Mouse (Mus musculus): ENCODE data around the gene Enoph1. TPM values are rescaled to one million over a fixed set of nuclear protein-coding genes. Genes with fewer than 3 reads are reported as not detected.

The Enoph1 gene
- total and polyA plus RNA-seq, 2 experiments from 2014 or later = 50.0 to 55.0 TPM

DNA sequence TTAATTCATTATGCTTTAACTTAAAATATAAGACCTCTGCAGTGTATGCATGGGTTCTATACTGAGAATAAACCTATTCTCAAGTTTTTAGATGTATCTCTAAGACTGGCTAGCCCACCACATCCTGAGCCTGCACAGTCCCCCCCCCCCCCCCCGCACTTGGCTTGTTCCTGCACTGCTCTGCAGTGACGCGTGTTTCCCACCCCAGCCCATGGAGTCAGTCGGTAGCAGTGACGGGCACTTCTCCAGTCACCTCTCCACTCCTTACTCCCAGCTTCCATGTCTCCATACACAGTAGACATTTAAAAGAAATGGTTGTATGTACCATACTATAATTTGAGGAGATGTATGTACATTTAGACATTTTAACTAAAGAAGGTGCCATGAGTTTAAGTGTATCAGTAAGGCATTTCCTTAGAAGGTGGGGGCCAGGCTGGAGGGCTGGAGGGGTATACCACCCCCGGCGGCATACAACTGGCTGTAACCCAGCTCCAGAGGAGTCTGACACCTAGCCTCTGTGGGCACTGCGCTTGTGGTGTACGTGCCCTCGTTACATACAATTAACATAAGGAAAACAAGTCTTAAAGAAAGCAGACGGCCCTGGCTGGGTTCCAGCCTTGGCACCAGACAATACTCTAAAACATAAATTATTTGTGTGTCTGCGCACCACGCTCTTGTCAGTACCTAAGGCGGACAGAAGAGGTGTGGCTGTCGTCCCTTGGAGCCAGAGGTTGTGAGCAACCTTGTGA lies 17.9 kb downstream of the Enoph1 start:
- H3K9me3 ChIP-seq (ENCODE audit: low read length) = no peaks in the 10 kb centered on the region
- H3K4me3 ChIP-seq (ENCODE audit: low read depth, low read length) = no peak overlapping the region
- H3K27ac ChIP-seq (ENCODE audit: low read depth, low read length) = no peak overlapping the region
- H3K9ac ChIP-seq (replicated peaks; ENCODE audit: low read length, poor library complexity, severe bottlenecking) = no peak overlapping the region
- H3K27me3 ChIP-seq (ENCODE audit: insufficient read depth, low read length) = no peaks in the 10 kb centered on the region
- DNase-seq (ENCODE audit: low spot score) (no peak), ATAC-seq (ENCODE audit: low FRiP score) (no peak)
- WGBS = 62% methylated on average over 14 of the region's 15 CpGs
- no peak for TF ChIP-seq CTCF (IDR thresholded peaks at IDR 0.05)
- no peak overlapping the region for H3K4me2 ChIP-seq (ENCODE audit: low read depth, low read length, poor library complexity, severe bottlenecking)
- peaks cover 26% of the 10 kb centered on the region for H3K36me3 ChIP-seq (ENCODE audit: insufficient read depth, low read length)
- no peaks in the 10 kb centered on the region for H3K4me1 ChIP-seq (ENCODE audit: insufficient read depth, low read length)

DNA sequence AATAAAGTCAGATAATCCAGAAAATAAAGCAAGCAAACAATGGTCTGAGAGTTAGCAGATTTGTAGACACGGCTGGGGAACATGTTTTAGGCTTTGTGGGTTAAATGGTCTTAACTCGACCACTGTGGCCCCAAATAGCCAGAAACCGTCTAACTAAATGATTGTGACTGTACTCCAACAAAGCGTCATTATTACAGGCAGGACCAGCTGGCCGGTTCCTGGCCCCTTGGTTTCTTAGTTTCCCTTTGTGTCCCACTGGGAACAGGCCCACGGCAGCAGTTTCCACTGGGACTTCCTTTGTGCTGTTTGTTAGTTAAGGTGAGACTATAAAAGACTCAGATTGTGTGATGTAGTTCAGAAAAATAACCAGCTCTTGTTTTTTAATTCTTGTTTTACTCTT lies 18.9 kb downstream of the Enoph1 start:
- H3K27me3 ChIP-seq (ENCODE audit: insufficient read depth, low read length) = no peaks in the 10 kb centered on the region
- no peak for DNase-seq (ENCODE audit: low spot score)
- H3K9ac ChIP-seq (replicated peaks; ENCODE audit: low read length, poor library complexity, severe bottlenecking) = no peak overlapping the region
- ATAC-seq (ENCODE audit: low FRiP score) = no peak
- no peak overlapping the region for H3K4me3 ChIP-seq (ENCODE audit: low read depth, low read length)
- no peak overlapping the region for H3K4me2 ChIP-seq (ENCODE audit: low read depth, low read length, poor library complexity, severe bottlenecking)
- H3K36me3 ChIP-seq (ENCODE audit: insufficient read depth, low read length) = peaks cover 35% of the 10 kb centered on the region
- WGBS = 42% methylated on average over 6 of the region's 6 CpGs
- no peak overlapping the region for H3K27ac ChIP-seq (ENCODE audit: low read depth, low read length)
- TF ChIP-seq CTCF (IDR thresholded peaks at IDR 0.05) = no peak
- no peaks in the 10 kb centered on the region for H3K4me1 ChIP-seq (ENCODE audit: insufficient read depth, low read length)
- H3K9me3 ChIP-seq (ENCODE audit: low read length) = no peaks in the 10 kb centered on the region

DNA sequence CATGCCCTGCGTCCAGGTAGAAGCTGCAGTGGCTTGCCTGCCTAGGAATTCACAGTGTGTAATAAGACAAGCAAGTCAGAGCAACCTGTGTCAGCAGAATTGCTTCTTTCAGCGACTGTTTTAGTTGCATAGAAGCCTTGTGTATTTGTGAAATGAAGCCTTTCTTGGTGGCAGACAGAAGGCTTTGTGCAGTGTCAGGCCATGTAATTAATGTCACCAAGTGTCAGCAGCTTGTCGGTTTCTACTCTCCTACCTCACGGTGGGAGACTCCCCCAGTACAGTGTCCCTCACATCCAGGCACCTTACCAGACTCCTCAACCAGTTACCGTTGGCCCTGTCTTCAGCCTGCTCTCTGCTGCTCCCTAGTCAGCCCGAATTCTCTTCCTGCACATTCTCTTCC lies 19.5 kb downstream of the Enoph1 start:
- WGBS = 54% methylated on average over 6 of the region's 6 CpGs
- H3K4me1 ChIP-seq (ENCODE audit: insufficient read depth, low read length) = no peaks in the 10 kb centered on the region
- TF ChIP-seq CTCF (IDR thresholded peaks at IDR 0.05) = no peak
- H3K27me3 ChIP-seq (ENCODE audit: insufficient read depth, low read length) = no peaks in the 10 kb centered on the region
- peaks cover 41% of the 10 kb centered on the region for H3K36me3 ChIP-seq (ENCODE audit: insufficient read depth, low read length)
- no peak for DNase-seq (ENCODE audit: low spot score)
- H3K4me3 ChIP-seq (ENCODE audit: low read depth, low read length) = no peak overlapping the region
- no peaks in the 10 kb centered on the region for H3K9me3 ChIP-seq (ENCODE audit: low read length)
- H3K9ac ChIP-seq (replicated peaks; ENCODE audit: low read length, poor library complexity, severe bottlenecking) = no peak overlapping the region
- ATAC-seq (ENCODE audit: low FRiP score) = no peak
- no peak overlapping the region for H3K27ac ChIP-seq (ENCODE audit: low read depth, low read length)
- no peak overlapping the region for H3K4me2 ChIP-seq (ENCODE audit: low read depth, low read length, poor library complexity, severe bottlenecking)

DNA sequence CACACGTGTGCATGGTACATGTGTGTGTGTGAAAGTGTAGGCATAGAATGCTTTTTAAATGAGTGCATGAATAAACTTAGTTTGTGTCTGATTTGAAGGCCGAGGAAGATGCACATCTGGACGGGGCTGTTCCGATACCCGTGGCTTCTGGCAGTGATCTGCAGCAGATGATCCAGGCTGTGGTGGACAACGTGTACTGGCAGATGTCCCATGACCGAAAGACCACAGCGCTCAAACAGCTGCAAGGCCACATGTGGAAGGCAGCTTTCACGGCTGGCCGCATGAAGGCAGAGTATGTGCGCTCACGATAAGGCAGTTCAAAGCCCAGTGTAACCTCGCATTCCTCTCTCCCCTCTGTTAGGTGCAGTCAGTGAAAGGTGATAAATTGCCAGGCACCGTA lies 21.1 kb downstream of the Enoph1 start:
- peaks cover 48% of the 10 kb centered on the region for H3K36me3 ChIP-seq (ENCODE audit: insufficient read depth, low read length)
- ATAC-seq (ENCODE audit: low FRiP score) = no peak

DNA sequence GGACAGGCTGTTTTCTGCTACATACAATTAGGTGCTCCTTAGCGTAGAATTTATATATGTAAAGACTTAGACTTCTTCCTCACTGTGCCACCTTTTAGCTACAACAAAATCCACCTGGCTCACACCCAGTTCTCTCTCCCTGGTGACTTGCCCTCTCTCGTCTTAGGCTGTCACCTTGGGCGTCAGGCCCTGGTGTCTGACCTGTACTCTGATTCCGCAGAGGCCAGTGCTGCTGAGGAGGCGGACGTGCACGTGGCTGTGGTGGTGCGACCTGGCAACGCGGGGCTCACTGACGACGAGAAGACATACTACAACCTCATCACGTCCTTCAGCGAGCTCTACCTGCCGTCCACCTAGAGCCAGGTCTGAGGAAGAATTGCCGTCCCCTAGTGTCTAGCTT lies 27.8 kb downstream of the Enoph1 start:
- Histone ChIP-seq H3K4me2 (ENCODE audit: low read depth, low read length, poor library complexity, severe bottlenecking) (no peak overlapping the region), H3K27ac (ENCODE audit: low read depth, low read length) (no peak overlapping the region), H3K36me3 (ENCODE audit: insufficient read depth, low read length) (peaks cover 36% of the 10 kb centered on the region), H3K27me3 (ENCODE audit: insufficient read depth, low read length) (no peaks in the 10 kb centered on the region), H3K9ac (replicated peaks; ENCODE audit: low read length, poor library complexity, severe bottlenecking) (no peak overlapping the region), H3K4me3 (ENCODE audit: low read depth, low read length) (no peak overlapping the region), H3K4me1 (ENCODE audit: insufficient read depth, low read length) (no peaks in the 10 kb centered on the region), H3K9me3 (ENCODE audit: low read length) (no peaks in the 10 kb centered on the region)
- WGBS = 92% methylated on average over 16 of the region's 16 CpGs
- TF ChIP-seq CTCF (IDR thresholded peaks at IDR 0.05) = no peak
- no peak for DNase-seq (ENCODE audit: low spot score)
- ATAC-seq (ENCODE audit: low FRiP score) = no peak

More for the DNA sequence above, 21.1 kb downstream of the Enoph1 start:
- no peak for DNase-seq (ENCODE audit: low spot score)
- Histone ChIP-seq H3K4me2 (ENCODE audit: low read depth, low read length, poor library complexity, severe bottlenecking) (no peak overlapping the region), H3K4me1 (ENCODE audit: insufficient read depth, low read length) (no peaks in the 10 kb centered on the region), H3K27ac (ENCODE audit: low read depth, low read length) (no peak overlapping the region), H3K9ac (replicated peaks; ENCODE audit: low read length, poor library complexity, severe bottlenecking) (no peak overlapping the region), H3K9me3 (ENCODE audit: low read length) (no peaks in the 10 kb centered on the region), H3K27me3 (ENCODE audit: insufficient read depth, low read length) (no peaks in the 10 kb centered on the region), H3K4me3 (ENCODE audit: low read depth, low read length) (no peak overlapping the region)
- WGBS = 94% methylated on average over 14 of the region's 14 CpGs
- TF ChIP-seq CTCF (IDR thresholded peaks at IDR 0.05) = no peak

DNA sequence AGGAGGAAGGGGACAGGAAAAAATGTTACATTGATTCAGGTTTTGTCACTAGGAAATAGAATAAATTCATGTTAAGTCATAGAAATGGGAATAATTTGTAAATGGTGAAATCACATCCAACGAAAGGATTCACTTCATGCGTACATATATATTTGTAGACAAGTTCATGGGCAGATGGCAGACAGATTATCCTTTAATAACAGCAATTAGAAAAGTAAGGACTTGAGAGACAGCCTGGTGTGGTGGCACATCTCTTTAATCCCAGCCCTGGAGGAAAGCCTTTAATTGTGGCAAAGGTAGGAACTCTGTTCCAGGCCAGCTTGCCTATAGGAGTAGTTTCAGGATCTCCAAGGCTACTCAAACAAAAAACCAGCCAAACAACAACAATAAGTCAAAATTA lies 29.7 kb downstream of the Enoph1 start:
- no peak for ATAC-seq (ENCODE audit: low FRiP score)
- no peak overlapping the region for H3K4me3 ChIP-seq (ENCODE audit: low read depth, low read length)
- no peak for TF ChIP-seq CTCF (IDR thresholded peaks at IDR 0.05)
- no peak overlapping the region for H3K9ac ChIP-seq (replicated peaks; ENCODE audit: low read length, poor library complexity, severe bottlenecking)
- WGBS = 95% methylated on average over 2 of the region's 2 CpGs
- no peak overlapping the region for H3K4me2 ChIP-seq (ENCODE audit: low read depth, low read length, poor library complexity, severe bottlenecking)
- DNase-seq (ENCODE audit: low spot score) = no peak
- H3K4me1 ChIP-seq (ENCODE audit: insufficient read depth, low read length) = no peaks in the 10 kb centered on the region
- H3K27ac ChIP-seq (ENCODE audit: low read depth, low read length) = no peak overlapping the region
- no peaks in the 10 kb centered on the region for H3K27me3 ChIP-seq (ENCODE audit: insufficient read depth, low read length)
- H3K36me3 ChIP-seq (ENCODE audit: insufficient read depth, low read length) = peaks cover 27% of the 10 kb centered on the region
- H3K9me3 ChIP-seq (ENCODE audit: low read length) = no peaks in the 10 kb centered on the region

Data from midbrain, postnatal 0 days (tissue).